Mouse (Mus musculus) ES-Bruce4 (cell line): ENCODE measurements around the gene Avpr1a.

Source experiments
- EP300 ChIP-seq: IDR thresholded peaks from 2 replicates; pipeline ENCODE4 v1.6.1; 2011; ENCODE audit warnings: low read depth, low read length; ENCODE audit not compliant: insufficient read depth
- POLR2A ChIP-seq: IDR thresholded peaks from one replicate; pipeline ENCODE4 v1.8.1; 2011; ENCODE audit warnings: low read length; ENCODE audit not compliant: insufficient read depth

DNA sequence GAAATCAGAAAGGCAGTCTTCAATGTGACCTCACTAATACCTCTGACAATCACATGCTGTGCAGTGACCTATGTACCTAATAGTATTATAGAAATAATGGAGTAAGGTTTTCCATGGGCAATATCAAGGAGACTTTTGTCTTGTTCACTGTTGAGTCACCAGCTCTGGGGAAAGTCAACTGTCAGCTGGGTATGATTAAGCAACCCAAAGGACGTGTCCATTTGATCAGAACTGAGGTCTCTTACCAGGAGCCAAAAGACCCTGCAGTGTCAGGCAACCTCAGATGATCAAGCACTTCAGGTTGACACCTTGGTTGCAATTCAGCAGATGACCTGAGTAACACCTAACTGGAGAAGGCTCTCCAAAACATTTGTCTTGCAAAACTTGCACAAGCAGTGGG is 46.0 kb upstream of the Avpr1a start:
- TF ChIP-seq POLR2A = no peak
- TF ChIP-seq EP300 = no peak
